Mouse (Mus musculus) adipocyte (in vitro differentiated cells): ENCODE results near the gene Nr1h5.

Experiments
- DNase-seq: peaks from one replicate; pipeline ENCODE4 v3.0.0-alpha.2; 2016; ENCODE audit warnings: low spot score

Nr1h5 gene

DNA sequence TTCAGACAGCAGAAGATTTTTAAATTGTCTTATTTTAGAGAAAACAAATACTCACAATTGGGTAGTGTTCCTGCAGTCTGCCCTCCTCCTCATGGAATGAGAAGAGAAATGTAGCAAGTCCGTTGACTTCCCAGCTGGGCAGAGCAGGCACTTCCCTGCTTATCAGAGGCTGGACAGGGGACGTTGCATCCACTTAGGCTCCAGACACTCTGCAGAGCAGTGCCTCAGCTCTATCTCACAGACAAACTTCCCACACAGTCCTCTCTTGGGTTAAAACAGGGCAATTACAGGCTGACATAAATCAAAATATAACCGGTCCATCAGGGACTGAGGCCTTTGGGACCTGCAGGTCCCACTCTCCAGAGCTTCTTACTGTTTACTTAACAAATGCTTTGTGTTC, at the start of gene Nr1h5:
TSS of gene Nr1h5 (minus strand) at position 101 of the 400 bp plus-strand sequence.
- no peak for DNase-seq

DNA sequence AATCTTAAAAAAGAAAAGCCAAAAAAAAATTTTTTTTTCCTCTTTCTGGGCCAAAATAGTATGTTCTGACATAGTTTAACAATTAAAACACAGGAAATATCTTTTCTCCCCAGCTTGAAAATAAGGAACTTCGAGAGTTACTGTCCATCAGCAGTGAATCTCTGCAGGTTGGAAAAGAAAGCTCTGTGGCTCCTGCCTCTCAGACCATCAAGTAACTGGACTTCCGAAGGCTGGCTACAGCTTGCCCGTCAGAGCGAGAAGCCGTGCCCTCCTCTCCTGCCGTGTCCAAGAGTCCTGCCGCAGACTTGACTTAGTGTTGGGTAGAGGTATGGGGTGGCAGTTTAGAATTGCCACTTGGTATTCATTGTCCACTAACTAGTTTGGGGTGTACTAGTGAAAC, 37.7 kb upstream of the Nr1h5 start:
- no peak for DNase-seq

- no peak for DNase-seq
Measured at GRCm38 (mm10) chr3:102997591-102997990, 33.7 kb upstream of the Nr1h5 start.

DNA sequence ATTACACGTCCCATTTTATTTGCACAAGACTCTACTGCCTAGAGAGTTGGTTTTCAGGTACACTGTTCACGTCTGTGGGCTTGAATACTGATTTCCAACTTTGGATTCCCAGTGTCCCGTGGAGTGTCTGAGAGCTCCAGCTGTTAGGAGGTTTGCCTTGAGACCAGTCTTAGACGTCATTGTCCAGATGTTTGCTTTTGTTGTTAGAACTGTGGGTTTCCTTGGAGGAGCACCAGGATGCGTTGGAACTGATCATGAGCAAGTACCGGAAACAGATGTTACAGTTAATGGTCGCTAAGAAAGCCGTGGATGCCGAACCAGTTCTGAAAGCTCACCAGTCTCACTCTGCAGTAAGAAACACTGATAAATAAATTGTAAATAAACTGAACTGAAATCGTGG, 33.1 kb upstream of the Nr1h5 start:
- no peak for DNase-seq

DNA sequence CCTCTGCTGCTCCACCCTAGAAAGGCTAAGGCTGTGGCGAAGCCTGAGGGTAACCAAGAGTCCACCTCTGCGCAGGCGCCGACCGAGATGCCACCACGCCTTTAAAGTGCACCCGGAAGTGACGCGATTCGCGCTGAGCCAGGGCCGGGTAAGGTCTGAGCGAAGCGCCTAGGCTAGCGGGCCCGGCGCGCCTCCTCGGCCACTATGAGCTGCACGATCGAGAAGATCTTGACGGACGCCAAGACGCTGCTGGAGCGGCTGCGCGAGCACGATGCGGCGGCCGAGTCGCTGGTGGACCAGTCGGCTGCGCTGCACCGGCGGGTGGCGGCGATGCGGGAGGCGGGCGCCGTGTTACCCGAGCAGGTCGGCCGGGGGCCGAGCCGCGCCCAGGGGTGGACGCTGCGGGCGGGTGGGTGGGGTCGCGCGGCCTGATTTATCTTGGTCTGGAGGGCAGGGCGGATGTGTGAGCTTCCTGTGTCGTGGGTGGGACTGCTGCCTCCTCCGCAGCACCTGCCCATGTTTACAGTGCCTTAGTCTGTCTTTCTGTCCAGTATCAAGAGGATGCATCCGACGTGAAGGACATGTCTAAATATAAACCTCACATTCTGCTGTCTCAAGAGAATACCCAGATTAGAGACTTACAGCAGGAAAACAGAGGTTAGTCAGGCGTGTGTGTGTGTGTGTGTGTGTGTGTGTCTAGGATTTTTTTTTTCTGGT, 31.8 kb upstream of the Nr1h5 start, which contains the start of gene Sike1:
TSS of gene Sike1 (plus strand) at position 104 of the 717 bp plus-strand sequence.
- peak; percentile 96 for DNase-seq

DNA sequence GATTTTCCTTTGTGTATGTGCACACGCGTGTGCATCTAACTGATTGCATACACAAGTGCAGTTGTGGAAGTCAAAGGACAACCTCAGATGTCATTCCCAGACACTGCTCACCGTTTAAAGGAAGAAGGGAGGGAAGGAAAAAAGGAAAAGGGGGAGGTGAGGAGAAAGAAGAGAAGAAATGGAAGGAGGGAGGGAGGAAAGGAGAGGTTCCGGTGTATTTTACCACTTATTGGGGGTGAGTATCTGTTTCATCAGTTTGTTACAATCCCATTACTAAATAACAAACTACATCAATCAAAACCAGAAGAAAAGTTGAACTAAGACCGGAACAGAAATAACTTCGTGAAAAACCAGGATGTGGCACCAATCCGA, 31.3 kb upstream of the Nr1h5 start:
- DNase-seq: no peak

DNA sequence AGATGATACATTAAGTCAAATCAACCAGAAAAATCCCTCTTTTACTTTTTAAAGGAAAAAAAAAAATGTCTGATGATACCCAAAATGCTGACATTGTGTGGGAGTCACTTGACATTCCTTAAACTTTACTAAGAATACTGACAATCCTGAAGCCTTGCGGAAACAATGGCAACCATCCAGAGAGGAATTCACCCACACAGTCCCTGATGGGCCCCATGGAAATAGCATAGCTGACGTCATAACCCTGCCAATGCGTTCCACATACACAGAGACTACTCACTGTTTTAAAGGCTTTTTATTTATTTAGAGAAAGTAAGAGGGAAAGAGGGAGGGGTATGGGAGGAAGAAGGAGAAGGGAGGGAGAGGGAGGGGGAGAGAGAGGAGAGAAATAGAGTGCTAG, 29.0 kb upstream of the Nr1h5 start:
- peak; percentile 44 for DNase-seq

- no peak for DNase-seq
Measured at GRCm38 (mm10) chr3:102991041-102991440, 27.1 kb upstream of the Nr1h5 start.

DNA sequence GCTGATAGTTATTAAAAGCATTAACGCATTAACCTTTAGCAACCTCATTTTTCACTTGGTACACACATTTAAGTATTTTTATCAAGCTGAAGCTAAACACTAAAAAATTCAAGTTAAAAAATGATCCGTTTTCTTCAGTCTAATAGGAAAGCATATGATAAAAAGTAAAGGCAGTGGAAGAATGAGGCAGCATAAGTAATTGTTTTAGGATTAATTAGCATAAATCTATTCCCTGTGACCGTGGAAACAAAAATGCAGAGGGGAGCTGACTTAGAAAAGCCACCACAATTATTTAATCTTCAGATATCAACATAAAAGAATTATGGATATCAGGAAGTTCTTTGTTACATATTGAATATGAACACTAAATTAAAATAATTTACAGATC, 16.4 kb upstream of the Nr1h5 start:
- no peak for DNase-seq

DNA sequence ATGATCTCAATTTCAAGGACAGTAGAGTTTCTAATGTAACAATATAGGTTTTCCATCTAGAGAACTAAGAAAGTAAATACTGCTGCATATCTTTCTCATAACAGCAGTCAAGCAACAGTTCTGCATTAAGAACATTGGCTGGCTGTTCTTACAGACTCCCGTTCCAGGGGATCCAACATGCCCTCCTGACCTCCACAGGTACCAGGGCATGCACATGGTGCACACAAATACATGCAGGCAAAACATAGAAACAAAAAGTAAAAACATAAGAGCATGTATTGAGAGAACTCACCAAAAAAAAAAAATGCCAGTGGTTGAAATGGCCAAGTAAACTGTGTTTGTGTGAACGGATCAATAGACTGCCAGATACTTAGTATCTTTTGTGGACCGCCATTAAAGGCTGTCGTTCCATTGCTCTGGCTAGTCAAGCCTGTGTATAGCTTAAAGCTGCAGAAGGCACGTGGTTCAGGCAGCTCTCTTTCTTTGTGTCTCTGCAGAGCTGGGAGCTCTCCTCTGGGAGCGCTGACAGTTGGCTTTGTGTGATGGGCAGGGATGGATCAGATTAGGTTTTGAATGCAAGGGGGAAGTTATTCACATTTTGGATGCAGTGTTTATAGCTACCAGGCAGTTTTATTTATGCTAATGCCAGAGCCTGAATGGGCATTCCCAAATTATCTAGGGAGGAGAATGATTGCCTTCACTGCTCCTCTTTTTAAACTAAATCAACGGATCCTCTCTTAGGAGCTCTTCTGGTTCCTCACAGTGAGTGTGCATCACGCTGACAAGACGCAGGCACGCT, 15.8 kb upstream of the Nr1h5 start:
- DNase-seq: no peak

GRCm38 (mm10) chr3:102976906-102977305, 13.0 kb upstream of the Nr1h5 start:
- DNase-seq: no peak

DNA sequence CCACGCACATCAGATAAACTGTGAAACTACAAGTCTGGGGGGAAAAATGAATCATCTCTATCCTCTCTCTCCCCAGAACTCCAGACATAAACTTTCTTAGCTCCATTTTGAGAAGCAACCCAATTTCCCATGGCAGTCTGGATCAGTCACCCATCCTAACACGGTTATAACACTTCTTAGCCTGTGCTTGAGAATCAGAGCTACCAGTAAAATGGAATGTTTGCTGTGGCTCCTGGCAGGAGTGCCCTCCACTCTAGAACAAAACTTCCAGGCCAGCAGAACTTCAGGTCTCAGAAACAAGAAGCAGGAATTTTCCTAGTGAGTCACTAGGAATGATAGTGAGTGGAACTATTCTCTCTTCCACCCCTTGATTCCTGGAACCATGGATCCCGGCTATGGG, 6.6 kb upstream of the Nr1h5 start:
- no peak for DNase-seq

DNA sequence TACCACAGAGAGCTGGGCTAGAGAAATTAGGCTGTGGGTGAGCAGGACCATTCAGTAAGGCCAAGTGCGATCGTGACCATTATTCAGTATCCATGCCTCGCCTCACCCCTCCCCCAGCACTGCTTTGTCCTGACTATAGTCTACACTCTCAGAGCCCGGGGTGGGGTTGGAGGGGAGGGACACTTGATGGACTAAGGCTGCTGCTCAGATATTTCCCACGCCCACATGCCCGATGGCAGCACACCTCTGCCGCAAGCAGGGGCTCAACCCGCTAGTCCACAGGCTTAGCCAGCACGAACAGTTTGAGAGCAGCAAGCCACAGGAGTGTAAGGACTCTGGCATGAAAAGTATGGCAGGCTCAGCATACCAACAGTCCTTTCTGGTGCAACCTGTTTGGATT, 6.1 kb upstream of the Nr1h5 start:
- DNase-seq: no peak

DNA sequence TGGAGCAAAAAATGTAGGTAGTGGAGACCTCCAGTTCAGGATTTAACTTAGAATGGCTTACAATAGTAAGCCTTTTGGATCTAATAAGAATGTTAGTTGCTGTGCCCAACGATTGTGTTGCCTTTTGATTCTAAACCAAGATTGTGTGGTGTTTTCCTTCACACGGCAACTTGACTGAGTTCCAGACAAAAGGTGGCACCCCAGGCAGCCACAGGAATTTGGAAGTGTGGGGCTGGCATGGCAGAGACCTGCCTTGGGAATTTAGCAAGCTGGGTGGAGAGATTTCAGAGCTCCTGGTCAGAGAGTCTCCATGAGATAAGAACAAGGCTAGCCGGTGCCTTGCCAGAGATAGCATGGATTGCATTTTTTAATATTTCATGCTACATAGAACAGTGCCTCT, 8.3 kb downstream of the Nr1h5 start:
- no peak for DNase-seq

DNA sequence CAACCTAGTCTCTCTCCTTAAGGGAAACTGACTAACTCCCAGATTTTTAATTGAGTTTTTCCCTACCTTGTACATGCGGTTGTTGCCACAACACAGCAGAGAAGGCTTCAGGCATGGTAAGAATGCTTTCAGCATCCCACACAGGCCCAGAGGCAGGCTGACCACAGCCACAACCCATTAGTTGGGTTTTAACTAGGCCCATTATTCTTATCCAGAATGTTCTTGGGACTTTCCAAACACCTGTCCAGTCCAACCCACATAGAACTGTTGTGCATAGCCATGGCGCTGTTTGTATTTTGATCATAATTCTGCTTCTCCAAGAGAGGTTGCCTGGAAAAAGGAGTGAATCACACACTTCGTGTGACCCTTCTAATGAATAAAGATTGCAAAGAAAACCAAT, 8.8 kb downstream of the Nr1h5 start:
- DNase-seq: no peak

DNA sequence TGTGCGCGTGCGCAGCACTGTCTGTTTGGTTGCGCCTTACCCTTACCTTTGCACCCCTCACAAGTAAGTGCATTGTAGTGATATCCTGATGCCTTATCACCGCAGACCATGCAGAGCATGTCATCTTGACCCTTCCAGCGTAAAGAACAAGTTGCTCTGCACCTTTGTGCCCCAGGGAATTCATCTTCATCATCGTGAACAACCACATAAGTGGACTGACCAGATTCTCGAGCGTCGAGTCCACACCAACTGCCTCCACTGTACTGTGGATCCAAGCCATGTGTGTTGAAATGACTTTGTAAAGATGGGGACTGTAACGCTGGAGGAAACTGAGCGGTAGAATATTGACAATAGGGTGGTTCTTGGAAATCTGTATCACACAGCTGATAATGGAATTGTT, 9.5 kb downstream of the Nr1h5 start:
- no peak for DNase-seq

DNA sequence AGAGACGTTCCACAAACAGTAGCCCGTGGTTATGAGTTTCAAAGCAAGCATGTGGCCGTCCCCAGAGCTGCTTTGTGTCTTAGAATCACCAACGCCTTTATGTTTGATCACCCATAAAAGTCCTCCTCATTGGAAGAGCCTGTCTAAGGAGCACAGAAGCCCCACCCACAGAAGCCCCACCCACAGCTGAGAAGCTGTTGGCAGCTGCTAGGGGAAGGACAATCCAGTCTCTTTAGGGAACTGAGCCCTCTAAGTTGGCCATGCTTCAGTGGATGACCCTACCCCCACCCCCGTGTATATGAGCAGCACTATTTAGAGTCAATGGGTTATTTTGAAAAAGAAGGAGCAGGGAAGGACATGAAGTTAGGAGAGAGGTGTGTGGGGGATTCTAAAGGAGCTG, 17.1 kb downstream of the Nr1h5 start:
- no peak for DNase-seq

DNA sequence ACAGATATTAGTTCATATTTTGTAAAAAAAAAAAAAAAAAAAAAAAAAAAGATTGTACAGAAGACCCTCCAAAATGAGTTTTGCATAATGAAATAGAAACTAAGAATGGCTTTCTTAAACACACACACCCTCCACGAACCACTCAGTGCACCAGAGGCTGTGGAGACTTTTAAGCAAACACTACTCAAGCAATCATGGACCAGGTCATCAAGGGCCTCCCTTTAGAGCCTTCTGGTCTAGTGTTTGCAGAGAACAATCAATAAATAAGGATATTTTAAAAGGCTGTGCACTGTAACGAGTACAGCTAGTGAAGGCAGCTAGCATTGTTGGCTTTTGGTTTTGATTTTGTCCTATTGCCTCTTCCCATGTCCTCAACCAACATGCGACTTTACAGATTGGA, 17.6 kb downstream of the Nr1h5 start:
- DNase-seq: no peak

DNA sequence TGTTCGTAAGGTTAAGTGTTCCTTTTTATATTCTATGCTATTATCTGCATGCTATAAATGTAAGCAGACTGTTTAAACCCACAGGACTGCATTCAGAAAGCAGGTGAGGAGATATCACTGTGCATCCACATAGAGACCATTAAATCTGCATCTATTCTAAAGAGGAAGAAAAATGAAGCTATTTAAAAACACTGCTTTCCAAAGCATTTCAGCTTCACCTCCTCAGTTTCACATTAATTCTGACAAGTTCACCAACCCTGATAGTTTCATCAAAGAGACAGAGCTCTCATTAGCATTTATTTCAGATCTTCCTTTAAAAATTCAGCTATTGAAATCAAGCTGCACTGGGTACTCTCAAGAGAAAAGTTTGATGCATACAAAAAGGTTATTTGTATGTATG, 25.8 kb downstream of the Nr1h5 start:
- DNase-seq: no peak

DNA sequence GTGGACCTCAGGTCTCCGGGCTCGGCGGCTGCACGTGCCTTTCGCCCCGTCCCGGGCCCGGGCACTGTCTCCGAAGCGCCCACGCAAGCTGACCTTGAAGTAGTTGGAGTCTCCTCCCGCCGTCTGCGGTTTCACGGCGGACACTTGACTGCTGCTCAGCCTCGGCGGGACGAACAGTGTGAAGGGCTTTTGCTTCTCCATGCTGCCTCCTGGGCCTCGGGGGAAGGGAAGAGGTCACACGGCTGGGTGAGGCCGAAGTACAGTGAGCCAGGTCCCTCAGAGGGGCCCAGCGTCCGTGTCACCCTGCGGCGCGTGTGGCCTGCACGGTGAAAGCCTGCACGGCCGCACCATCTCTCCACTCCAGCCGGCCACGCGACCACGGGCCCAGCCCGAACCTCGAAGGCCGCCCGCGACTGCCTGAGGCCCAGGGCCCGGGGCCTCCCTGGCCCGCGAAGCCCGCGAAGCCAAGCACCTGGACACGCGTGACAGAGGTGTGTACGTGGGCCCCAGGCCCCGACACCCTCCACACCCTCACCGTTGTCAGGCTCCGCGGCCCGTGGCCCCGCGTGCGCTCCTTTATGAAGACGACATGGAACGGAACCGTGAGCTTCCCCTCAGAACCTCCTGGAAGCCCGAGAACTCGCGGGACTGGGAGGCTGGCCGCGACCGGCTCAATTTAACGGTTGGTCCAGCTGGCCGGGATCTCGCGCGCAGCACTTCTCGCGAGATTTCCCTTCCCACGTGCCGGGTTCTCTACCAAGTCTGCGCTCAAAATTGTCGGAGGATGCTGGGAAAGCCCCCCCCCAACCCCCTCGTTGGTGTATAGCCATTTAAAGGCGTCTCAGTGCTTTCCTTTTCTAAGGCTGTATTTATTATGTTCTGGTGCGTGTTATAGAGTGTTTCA, 28.2 kb downstream of the Nr1h5 start, which contains the start of gene Sycp1:
TSS of gene Sycp1 (minus strand) at position 650 of the 904 bp plus-strand sequence.
- DNase-seq: no peak

DNA sequence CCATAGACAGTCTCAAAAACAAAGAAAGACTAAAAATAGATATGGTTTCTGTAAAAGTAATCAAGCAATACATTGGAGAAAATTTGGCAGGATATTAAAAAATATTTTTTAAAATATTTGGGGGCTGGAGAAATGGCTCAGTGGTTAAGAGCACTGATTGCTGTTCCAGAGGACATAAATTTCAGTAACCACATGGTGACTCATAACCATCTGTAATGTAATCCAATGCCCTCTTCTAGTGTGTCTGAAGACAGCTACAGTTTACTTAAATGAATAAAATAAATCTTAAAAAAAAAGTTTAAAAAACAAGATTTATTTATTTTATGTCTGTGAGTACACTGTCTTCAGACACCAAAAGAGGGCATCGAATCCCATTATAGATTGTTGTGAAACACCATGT, 64.8 kb downstream of the Nr1h5 start:
- no peak for DNase-seq
